Mouse (Mus musculus): ENCODE results near the gene Ttpal.
A peak's percentile ranks its signal among the peaks of the same experiment; 100 is the strongest.
"Not testable (repeated sequence)": the region's sequence is repeated elsewhere in the genome, so short reads cannot be mapped to it uniquely, and the experiment has no call there.

Ttpal gene

DNA sequence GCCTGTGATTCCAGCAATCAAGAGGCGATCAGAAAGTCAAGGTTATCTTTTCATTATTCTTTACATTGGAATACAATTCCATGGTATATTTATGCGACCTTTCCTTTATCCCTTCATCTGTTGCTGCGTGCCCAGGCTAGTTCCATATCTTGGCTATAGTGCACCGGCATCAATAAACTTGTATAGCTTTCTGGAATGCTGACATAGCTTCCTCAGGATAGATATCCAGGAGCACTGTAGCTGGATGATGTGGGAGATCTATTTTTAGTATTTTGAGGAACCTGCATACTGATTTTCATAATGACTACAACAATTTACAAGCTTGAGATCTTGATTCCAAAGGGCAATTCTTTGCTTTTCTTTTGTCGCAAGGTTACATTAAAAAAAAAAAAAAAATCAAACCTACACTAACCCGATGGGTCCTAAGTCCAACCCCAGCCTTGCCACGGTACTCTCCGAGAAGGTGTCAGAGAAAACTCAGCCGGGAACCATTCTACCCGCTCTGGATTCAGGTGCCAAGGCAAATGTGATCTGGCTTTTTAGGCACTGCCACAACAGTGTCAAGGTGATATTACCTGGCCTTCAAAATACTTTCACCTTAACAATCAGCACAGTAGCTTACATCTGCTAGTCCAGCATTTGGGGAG lies 8.4 kb upstream of the Ttpal start:
- no peak for DNase-seq

DNA sequence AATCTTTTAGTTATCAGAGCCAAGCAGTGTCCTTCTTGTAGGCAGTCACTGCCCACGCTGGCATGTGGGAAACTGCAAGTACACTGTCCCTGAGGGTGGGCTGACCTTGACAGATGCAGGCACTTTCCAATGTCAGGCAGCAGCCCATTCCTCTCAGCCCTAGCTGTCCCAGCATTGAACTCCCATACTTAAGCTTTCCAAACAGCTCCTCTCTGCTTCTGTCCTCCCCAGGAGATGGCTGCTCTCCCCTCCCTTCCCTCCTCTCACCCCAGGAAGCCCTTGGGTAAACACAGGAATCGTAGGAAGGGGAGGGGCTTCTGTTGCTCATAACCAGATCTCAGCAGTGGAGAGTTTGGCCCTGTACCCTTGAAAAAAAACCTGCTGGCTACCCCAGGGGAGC lies 7.0 kb upstream of the Ttpal start:
- DNase-seq = peak; percentile 98

DNA sequence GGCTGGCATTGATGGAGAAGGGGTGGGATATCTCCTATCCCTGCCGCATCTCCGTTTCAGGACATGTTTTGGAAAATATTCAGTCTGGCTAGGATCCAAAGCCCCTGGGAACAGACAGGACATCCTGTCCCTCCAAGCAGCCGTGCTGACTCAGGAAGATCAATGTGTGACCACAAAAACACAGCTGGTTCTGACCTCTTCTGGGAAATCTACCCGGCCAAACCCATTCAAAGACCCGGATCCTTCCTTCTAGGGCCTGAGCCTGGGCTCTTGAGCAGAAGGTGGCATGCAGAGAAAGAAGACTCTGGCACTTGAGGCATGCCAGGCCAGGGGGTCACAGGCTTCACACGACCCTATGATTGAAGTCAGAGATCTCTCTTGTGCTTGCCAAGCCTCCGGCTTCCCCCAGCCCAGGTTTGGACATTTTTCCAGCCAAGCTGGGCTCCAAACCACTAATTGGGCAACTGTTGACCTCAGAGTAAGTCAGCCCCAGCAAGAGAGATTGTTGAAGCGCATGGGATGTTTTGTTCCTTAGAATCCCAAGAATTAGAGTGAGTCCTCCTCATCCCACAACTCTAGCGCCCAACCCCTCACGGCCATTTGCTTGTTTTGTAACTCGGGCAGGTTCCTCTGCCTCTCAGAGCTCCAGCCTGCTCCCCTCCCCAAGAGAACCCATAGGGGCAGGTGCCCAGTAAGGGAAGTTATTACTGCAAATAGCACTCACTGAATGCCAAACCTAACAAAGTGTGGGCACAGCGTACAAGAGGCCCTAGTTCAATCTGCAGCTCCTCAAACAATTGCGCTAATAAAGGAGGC lies 5.8 kb upstream of the Ttpal start:
- DNase-seq = peak; percentile 99

DNA sequence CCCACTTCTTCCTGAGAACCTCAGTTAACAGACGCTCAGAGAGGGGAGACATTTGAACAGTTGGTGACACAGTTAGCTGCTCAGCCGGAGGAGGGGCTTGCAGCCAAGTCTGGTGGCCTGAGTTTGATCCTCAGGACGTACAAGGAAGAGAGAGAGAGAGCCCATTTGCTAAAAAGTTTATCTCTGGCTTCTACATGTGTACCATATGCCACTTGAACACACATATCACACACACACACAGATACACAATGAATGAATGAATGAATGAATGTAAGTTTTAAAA lies 5.3 kb upstream of the Ttpal start:
- DNase-seq = no peak

- no peak for DNase-seq
Observed at GRCm38 (mm10) chr2:163597661-163598060, 4.5 kb upstream of the Ttpal start.

GRCm38 (mm10) chr2:163599226-163599625 lies 2.9 kb upstream of the Ttpal start:
- no peak for DNase-seq

- DNase-seq = no peak
Observed at GRCm38 (mm10) chr2:163601066-163601465, 1.0 kb upstream of the Ttpal start.

GRCm38 (mm10) chr2:163601712-163602100 lies 408 bp upstream of the Ttpal start:
- no peak for DNase-seq

DNA sequence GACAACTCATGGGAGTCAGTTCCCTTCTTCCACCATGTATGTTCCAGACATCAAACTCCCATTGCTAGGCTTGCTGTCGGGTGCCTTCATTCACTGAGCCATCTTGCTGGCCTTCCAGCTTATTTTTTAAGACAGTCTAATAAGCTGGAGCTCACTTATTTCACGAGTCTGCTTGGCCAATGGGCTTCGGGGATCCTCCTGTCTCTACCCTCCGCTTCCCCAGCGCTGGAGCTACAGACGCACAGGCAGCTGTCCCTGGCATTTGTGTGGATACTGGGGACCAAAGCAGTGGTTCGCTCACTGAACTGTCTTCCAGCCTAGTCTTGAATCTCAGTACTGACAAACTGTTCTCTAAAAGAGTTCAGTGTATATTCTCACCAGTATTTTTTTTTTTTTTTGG lies 4.0 kb downstream of the Ttpal start:
- DNase-seq = peak; percentile 60

DNA sequence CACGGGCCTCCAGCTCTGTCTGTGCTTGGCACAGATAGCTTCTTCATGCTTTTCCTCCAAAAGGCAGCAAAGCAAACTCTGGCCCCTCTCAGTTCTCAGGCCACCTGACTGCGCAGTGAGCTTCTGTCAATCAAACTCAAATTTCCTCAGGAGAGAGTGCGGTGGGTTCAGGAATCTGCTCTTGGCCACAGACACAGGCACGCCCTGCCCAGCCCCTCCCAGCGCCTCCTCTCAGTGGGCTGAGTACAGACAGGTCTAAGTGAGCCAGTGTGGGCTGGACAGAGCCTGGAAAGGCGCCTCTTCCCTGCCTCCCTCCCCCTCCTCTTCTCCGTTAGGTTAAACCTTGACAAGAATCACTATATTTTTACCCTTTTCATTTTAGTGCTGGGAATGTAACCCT lies 5.9 kb downstream of the Ttpal start:
- no peak for DNase-seq

GRCm38 (mm10) chr2:163609281-163609975 lies 7.3 kb downstream of the Ttpal start:
- peak; percentile 93 for DNase-seq

DNA sequence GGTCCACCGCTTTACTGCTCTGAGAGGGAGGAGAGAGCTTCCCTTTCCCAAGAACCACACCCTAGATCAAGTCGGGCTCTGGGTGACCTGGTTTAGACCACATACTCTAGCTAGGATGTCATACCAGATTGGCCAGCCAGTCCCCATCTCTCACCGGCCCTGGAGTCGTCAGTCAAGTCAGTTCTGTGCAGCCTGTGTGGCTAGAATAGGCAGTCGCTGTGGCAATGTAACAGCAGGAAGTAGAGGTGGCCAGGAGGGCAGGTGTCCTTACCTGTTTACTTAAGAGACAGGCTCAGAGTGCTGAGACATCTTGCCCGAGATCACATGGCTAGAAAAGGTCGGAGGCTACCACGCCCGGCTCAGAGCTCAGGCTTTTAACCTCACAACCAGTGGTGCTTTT lies 9.1 kb downstream of the Ttpal start:
- peak; percentile 85 for DNase-seq

DNA sequence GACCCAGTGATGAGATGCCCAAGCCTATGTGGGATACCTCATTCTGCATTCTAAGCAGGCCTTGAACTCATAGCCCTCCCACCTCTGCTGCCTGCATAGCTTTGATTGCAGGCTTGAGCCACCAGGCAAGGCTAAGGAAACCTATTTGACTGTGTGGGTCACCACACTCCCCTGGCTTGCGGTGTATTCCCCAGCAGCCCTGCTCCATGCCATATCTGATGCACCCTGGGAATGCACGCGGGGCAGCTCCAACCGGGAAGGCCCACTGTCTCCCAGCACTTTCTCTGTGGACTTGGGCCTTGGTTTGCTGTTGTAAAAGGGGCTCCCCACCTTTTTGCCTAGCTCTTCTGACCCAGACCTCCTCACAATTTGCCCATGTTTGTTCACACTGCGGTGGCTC lies 11.1 kb downstream of the Ttpal start:
- DNase-seq = peak; percentile 88

DNA sequence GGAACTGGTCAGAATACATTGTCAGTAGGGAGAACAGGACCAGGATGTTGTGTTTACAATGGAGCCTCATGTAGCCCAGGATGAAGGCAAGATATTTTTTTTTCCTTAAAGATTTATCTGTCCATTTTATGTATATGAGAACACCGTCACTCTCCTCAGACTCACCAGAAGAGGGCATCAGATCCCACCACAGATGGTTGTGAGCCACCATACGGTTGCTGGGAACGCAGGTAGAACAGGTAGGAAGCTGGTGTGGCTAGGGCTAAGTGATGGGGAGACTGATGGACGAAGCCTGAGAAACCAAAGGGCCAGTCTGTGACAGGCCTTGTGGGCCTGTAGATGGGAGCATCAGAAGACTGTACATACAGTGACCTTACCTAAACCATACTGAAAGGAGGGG lies 11.9 kb downstream of the Ttpal start:
- peak; percentile 86 for DNase-seq

DNA sequence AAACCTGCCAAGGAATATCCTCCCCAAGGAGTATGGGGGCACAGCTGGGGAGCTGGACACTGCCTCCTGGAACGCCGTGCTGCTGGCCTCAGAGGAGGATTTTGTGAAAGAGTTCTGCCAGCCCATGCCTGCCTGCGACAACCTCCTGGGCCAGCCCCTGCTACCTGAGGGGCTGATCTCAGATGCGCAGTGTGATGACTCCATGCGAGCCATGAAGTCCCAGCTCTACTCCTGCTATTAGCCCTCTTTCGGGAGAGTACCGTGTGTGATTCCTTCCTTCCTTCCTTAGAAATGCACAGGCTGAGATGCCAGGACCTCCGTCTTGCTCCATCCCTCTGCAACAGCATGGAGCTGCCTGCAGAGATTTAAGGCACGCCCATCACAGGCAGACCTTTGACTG lies 13.3 kb downstream of the Ttpal start:
- peak; percentile 93 for DNase-seq

GRCm38 (mm10) chr2:163615906-163616651 lies 14.0 kb downstream of the Ttpal start:
- DNase-seq = peak; percentile 88

GRCm38 (mm10) chr2:163616652-163617227 lies 14.6 kb downstream of the Ttpal start:
- DNase-seq = no peak

DNA sequence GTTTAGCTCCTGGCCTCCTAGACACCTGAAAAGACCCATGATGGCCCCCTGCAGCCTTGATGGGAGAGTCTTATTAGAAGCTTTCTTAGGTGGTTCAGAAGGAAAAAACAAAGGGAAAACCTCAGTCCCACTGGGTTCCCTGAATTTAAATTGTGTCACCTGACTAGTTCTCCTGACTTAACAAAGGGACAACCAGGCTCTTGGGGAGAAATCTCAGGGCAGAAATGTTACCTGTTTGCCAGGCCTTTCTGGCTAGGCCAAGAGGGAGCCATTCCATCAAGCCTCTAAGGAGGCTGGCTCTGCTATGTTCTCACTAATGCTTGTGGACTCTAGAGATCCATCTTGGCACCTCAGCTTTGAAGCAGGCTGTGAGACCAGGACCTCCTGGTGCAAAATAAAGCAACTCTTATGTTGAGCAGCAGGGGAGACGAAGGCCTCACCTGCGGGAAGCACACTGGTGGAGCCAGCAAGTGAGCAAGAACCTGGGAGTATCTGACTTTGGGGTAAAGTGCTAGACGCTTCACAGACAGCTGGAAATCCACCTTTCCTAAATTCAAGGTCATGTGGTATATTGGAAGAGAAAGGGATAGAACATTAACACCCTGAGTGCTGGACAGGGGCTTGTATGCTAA lies 15.2 kb downstream of the Ttpal start:
- peak; percentile 79 for DNase-seq

DNA sequence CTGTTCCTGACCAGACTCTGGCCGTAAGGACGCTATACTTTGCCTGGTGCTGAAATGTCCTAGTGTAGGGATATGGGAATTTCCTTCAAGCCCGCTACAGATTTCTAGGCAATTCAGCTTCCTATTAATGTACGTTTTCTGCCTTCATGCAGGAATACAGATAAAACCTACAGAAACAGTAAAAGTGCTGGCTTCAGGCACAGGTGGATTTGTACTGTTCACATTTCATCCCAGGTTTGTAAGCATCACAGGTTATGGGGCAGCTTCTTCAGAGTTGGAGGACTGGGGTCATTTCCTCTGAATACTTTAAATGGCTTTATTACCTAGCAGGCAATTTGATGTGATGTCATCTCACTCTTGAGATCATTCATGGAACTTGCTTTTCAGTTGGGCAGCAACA lies 15.8 kb downstream of the Ttpal start:
- no peak for DNase-seq

DNA sequence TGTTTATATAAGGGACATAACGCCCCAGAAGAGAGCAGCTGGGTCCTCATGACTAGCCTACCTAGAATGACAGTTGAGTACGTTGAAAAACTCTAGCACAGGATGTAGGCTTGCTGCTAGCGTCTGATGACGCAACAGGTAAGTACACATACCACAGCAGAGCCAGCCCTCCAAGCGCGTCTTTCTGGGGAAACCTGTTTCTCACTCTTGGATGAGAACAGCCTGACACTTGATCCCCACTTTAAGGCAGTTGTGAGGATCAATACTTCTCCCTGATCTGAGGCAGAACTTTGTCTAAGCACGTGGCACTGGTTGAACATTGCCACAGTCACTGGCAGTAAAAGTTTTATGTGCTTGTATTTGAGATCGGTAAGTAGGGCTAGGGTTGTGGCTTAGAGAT lies 18.3 kb downstream of the Ttpal start:
- no peak for DNase-seq

DNA sequence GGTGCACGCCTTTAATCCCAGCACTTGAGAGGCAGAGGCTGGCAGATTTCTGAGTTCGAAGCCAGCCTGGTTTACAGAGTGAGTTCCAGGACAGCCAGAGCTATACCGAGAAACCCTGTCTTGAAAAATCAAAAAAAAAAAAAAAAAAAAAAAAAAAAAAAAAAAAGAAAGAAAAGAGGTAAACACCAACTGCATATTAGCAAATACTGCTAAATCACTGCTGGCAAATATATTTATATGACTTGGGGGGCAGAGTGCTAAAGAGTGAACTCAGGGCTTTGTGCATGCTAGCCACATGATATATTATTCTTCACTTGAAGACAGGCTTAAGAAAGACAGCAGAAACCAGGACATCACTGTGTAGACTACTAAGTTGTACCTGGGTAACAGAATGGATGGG lies 19.3 kb downstream of the Ttpal start:
- DNase-seq = not testable (repeated sequence)

DNA sequence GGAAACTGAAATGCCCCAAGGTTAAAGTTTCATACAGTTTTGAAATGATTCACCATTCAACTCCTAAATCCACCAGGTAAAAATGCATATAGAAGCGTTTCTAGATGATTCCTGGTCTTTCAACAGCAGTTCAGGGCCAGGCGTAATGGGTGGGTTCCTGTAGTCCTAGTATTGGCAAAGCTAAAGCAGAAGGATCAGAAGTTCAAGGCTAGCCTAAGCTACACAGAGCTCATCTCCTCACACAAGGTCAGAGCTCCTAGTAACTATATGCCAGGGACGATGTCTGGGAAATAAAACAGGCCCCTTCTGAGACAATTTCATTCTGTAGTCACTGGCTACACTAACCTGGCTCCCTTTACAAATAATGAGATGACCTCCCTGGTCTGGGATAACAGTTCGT lies 29.1 kb downstream of the Ttpal start:
- peak; percentile 60 for DNase-seq

- DNase-seq = peak; percentile 37
Observed at GRCm38 (mm10) chr2:163631715-163632114, 29.6 kb downstream of the Ttpal start.
